Mouse (Mus musculus): ENCODE results near the gene Eif2a. TPM values are rescaled to one million over a fixed set of nuclear protein-coding genes. Genes with fewer than 3 reads are reported as not detected.

Gene Eif2a
- total RNA-seq (2018; cell fraction: chromatin; rRNA removed), result 10 to 100 TPM; 16.0 to 58.2 (median 41.9) TPM
- total RNA-seq (2018; cell fraction: cytosol; rRNA removed), result 10 to 100 TPM; 32.8 to 57.1 (median 42.2) TPM
- 10 to 100 TPM; 18.6 to 55.1 (median 34.3) TPM for total RNA-seq (2018; cell fraction: nucleus; rRNA removed)
- 43.6 to 76.2 TPM (median 51.3 TPM) in 3 replicates for polyA plus RNA-seq (2018)

- Histone ChIP-seq H3K36me3 (ENCODE audit: inconsistent target) (peaks cover 16% of the 10 kb centered on the region; the same call in 1 of the 2 replicates), H3K79me2 (ENCODE audit: inconsistent target) (peaks cover 88% of the 10 kb centered on the region), H3K4me3 (ENCODE audit: inconsistent target) (peak within 1 kb of the TSS; percentile 90), H3K27ac (peak within 1 kb of the TSS; percentile 64)
- under 1% methylated on average over 57 of the region's 57 CpGs for WGBS (ENCODE audit: missing documents)
These were observed at the start of gene Eif2a, which contains the start of gene Serp1 for GRCm38 (mm10) chr3:58525652-58526407. TSS of gene Eif2a (plus strand) at chr3:58525821. TSS of gene Serp1 (minus strand) at chr3:58525892.

GRCm38 (mm10) chr3:58478755-58479455 lies 46.7 kb upstream of the Eif2a start:
- Histone ChIP-seq H3K79me2 (ENCODE audit: inconsistent target) (no peaks in the 10 kb centered on the region), H3K4me3 (ENCODE audit: inconsistent target) (no peak overlapping the region), H3K27ac (no peak overlapping the region), H3K36me3 (ENCODE audit: inconsistent target) (no peaks in the 10 kb centered on the region)
- 94% methylated on average over 2 of the region's 2 CpGs for WGBS (ENCODE audit: missing documents)

- no peak overlapping the region for H3K27ac ChIP-seq
- WGBS (ENCODE audit: missing documents), result 82% methylated on average over 7 of the region's 7 CpGs
- H3K36me3 ChIP-seq (ENCODE audit: inconsistent target), result no peaks in the 10 kb centered on the region
- no peaks in the 10 kb centered on the region for H3K79me2 ChIP-seq (ENCODE audit: inconsistent target)
- no peak overlapping the region for H3K4me3 ChIP-seq (ENCODE audit: inconsistent target)
These were observed 39.7 kb upstream of the Eif2a start for GRCm38 (mm10) chr3:58485883-58486282.

DNA sequence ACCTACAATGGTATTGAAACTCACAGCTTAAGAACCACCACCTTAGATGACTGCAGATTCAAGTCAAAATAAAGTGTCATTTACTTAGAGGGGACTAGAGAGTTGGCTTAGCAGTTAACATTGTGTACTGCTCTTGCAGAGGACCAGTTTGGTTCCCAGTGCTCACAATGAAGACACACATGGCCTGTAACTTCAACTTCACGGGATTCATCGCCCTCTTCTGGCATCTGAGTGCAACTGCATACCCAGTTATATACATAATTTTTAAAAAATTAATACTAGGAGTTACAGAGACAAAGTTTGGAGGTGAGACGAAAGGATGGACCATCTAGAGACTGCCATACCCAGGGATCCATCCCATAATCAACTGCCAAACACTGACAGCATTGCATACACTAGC lies 38.5 kb upstream of the Eif2a start:
- WGBS (ENCODE audit: missing documents), result 95% methylated on average over 3 of the region's 3 CpGs
- Histone ChIP-seq H3K79me2 (ENCODE audit: inconsistent target) (no peaks in the 10 kb centered on the region), H3K4me3 (ENCODE audit: inconsistent target) (no peak overlapping the region), H3K36me3 (ENCODE audit: inconsistent target) (no peaks in the 10 kb centered on the region), H3K27ac (no peak overlapping the region)

GRCm38 (mm10) chr3:58487999-58488775 lies 37.4 kb upstream of the Eif2a start:
- WGBS (ENCODE audit: missing documents), result 43% methylated on average over 6 of the region's 8 CpGs
- Histone ChIP-seq H3K79me2 (ENCODE audit: inconsistent target) (no peaks in the 10 kb centered on the region), H3K27ac (no peak overlapping the region), H3K36me3 (ENCODE audit: inconsistent target) (no peaks in the 10 kb centered on the region), H3K4me3 (ENCODE audit: inconsistent target) (no peak overlapping the region)

- H3K36me3 ChIP-seq (ENCODE audit: inconsistent target), result no peaks in the 10 kb centered on the region
- no peak overlapping the region for H3K27ac ChIP-seq
- WGBS (ENCODE audit: missing documents), result 52% methylated on average over 7 of the region's 7 CpGs
- H3K79me2 ChIP-seq (ENCODE audit: inconsistent target), result no peaks in the 10 kb centered on the region
- no peak overlapping the region for H3K4me3 ChIP-seq (ENCODE audit: inconsistent target)
These were observed 34.8 kb upstream of the Eif2a start for GRCm38 (mm10) chr3:58490787-58491186.

DNA sequence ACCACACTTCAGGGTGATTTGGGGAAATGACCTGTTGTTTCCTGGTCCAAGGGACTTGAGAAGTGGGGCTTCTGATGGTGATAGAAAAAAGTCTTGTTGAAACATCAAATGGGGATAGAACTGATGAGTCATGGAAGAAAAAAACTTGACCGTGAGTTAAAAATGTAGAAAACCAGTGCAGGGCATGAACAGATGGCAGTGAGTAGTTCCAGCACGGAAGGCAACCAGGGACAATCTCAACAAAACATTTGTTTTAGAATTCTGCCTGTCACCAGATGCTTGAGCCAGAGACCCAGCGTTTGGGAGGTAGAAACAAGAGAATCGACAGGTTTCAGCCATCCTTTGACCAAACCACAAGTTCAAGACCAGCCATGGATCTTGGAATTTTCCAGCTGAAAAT lies 32.0 kb upstream of the Eif2a start:
- no peaks in the 10 kb centered on the region for H3K36me3 ChIP-seq (ENCODE audit: inconsistent target)
- H3K27ac ChIP-seq, result no peak overlapping the region
- 77% methylated on average over 4 of the region's 4 CpGs for WGBS (ENCODE audit: missing documents)
- H3K4me3 ChIP-seq (ENCODE audit: inconsistent target), result no peak overlapping the region
- H3K79me2 ChIP-seq (ENCODE audit: inconsistent target), result no peaks in the 10 kb centered on the region

- Histone ChIP-seq H3K27ac (peak overlapping the region; percentile 54), H3K79me2 (ENCODE audit: inconsistent target) (no peaks in the 10 kb centered on the region), H3K4me3 (ENCODE audit: inconsistent target) (no peak overlapping the region), H3K36me3 (ENCODE audit: inconsistent target) (no peaks in the 10 kb centered on the region)
- 0% methylated on average over 2 of the region's 2 CpGs for WGBS (ENCODE audit: missing documents)
These were observed 23.7 kb upstream of the Eif2a start for GRCm38 (mm10) chr3:58501961-58502360.

DNA sequence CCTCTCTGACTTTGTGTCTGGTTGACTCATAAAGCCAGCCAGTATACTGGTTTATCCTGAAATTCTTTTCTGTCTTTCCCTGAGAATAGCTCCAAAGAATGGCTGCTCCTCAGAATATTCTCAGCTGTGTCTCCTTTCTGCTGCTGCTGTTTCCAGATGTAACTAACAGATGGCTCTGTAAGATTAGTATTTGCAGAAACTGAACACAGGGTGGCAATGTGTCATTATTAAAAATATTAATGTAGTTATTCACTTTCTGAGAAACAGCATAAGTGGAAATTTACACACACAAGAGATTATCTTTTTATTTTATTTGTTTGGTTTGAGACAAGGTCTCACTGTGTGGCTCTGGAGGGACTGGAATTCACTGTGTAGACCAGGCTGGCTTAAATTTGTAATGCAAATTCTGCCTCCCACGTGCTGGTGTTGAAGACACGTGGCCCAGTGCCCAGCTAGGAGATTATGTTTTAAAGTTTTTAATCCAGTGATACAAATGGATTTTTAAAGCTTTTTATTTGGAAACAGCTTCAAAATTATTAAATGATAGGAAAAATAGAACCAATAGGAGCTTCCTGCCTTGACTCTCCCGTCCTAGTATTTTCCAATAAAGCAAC lies 21.8 kb upstream of the Eif2a start:
- no peaks in the 10 kb centered on the region for H3K36me3 ChIP-seq (ENCODE audit: inconsistent target)
- H3K4me3 ChIP-seq (ENCODE audit: inconsistent target), result no peak overlapping the region
- 87% methylated on average over 3 of the region's 3 CpGs for WGBS (ENCODE audit: missing documents)
- no peak overlapping the region for H3K27ac ChIP-seq
- H3K79me2 ChIP-seq (ENCODE audit: inconsistent target), result no peaks in the 10 kb centered on the region

- no peak overlapping the region for H3K27ac ChIP-seq
- H3K36me3 ChIP-seq (ENCODE audit: inconsistent target), result no peaks in the 10 kb centered on the region
- H3K4me3 ChIP-seq (ENCODE audit: inconsistent target), result no peak overlapping the region
- H3K79me2 ChIP-seq (ENCODE audit: inconsistent target), result no peaks in the 10 kb centered on the region
These were observed 20.9 kb upstream of the Eif2a start for GRCm38 (mm10) chr3:58504676-58505075.

- H3K79me2 ChIP-seq (ENCODE audit: inconsistent target), result no peaks in the 10 kb centered on the region
- H3K27ac ChIP-seq, result peak overlapping the region; percentile 62
- H3K4me3 ChIP-seq (ENCODE audit: inconsistent target), result no peak overlapping the region
- WGBS (ENCODE audit: missing documents), result 13% methylated on average over 7 of the region's 7 CpGs
- H3K36me3 ChIP-seq (ENCODE audit: inconsistent target), result no peaks in the 10 kb centered on the region
These were observed 17.4 kb upstream of the Eif2a start for GRCm38 (mm10) chr3:58508020-58508750.

DNA sequence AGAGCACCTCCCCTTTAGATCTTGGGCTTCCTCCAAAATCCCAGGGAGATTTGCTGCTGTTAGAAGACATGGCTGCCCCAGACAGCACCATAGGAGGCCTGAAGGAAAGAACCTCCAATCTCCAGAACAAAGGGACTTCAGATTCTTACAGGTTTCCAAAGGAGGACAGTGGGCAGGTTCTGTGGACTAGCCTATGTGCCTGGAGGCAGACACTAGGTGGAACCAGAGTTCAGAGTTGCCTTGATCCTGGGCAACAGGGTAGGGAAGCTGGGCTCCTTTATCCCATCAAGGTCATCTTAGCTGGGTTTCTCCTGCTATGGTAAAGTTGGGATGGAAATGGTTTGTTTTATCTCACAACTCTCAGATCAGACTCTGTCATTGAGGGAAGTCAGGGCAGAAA lies 14.0 kb upstream of the Eif2a start:
- no peak overlapping the region for H3K4me3 ChIP-seq (ENCODE audit: inconsistent target)
- H3K27ac ChIP-seq, result no peak overlapping the region
- H3K79me2 ChIP-seq (ENCODE audit: inconsistent target), result no peaks in the 10 kb centered on the region
- H3K36me3 ChIP-seq (ENCODE audit: inconsistent target), result no peaks in the 10 kb centered on the region

- H3K36me3 ChIP-seq (ENCODE audit: inconsistent target), result no peaks in the 10 kb centered on the region
These were observed 12.9 kb upstream of the Eif2a start for GRCm38 (mm10) chr3:58512740-58513139.

DNA sequence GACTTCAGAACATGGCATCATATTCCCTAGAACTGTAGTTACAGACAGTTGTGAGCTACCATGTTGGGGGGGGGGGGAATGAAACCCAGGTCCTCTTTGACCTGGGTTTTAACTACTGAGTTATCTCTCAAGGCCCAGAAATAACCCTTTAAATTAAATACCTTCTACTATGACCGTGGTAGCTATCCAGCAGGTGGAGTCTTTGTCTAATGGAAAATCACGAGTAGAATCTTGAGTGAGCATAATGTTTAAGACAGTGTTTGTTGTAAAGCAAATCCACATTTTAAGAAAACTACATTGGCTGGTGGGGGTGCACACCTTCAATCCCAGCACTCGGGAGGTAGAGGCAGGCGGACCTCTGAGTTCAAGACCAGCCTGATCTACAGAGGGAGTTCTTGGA lies 12.1 kb upstream of the Eif2a start:
- Histone ChIP-seq H3K27ac (no peak overlapping the region), H3K36me3 (ENCODE audit: inconsistent target) (no peaks in the 10 kb centered on the region), H3K4me3 (ENCODE audit: inconsistent target) (no peak overlapping the region), H3K79me2 (ENCODE audit: inconsistent target) (no peaks in the 10 kb centered on the region)
- 85% methylated on average over 4 of the region's 4 CpGs for WGBS (ENCODE audit: missing documents)

More at GRCm38 (mm10) chr3:58512740-58513139, 12.9 kb upstream of the Eif2a start:
- Histone ChIP-seq H3K27ac (no peak overlapping the region), H3K4me3 (ENCODE audit: inconsistent target) (no peak overlapping the region), H3K79me2 (ENCODE audit: inconsistent target) (no peaks in the 10 kb centered on the region)
- whole genome bisulfite sequencing (ENCODE audit: missing documents), result 89% methylated on average over 3 of the region's 3 CpGs
